Mouse (Mus musculus): Measurements from ENCODE around the gene Vps26a. TPM values are rescaled to one million over a fixed set of nuclear protein-coding genes. Genes with fewer than 3 reads are reported as not detected.

Vps26a gene
- total RNA-seq (2017), result 54.8 and 64.8 TPM in 2 replicates

DNA sequence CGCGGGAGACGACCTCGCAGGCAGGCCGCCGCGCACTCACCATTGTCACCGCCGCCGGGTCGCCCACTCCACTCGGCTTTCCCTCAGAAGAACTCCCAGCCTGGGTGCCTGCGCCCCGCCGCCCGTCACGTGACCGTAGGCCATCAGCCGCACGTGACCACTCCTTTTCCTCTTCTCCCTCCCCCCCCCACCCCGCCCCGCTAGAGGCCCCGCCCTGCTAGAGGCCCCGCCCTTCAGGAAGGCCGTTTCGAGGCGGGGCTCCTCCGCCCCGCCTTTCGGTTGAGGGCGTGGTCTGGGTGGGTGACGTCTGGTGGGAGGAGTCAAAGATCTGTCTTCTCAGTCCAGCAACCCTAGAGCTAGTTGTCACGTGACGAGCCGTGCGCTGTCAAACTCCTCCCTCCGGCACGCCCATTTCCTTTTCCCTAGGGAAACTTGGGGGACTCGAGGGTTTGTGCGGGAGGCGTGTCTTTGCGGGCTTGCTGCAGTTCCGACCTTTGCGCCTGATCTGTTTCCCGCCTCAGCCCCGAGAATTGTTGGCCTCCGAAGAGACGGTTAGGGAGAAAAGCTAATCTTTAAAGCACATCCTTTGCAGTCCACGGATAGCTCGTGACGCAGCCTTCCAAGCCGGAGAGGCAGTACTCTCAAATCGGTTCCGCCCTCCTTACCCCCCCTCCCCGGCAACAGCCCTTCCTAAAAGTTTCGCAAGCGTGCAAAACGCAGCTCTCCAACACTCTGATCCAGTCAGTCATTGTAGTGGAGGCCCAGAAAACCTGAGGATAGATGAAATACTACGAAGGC, at the start of gene Vps26a:
Vps26a (minus strand) TSS at position 188 of the 798 bp plus-strand sequence.
- peak; percentile 69 for ATAC-seq (ENCODE audit: extremely low read depth, insufficient number of reproducible peaks, low FRiP score, poor library complexity, severe bottlenecking)

DNA sequence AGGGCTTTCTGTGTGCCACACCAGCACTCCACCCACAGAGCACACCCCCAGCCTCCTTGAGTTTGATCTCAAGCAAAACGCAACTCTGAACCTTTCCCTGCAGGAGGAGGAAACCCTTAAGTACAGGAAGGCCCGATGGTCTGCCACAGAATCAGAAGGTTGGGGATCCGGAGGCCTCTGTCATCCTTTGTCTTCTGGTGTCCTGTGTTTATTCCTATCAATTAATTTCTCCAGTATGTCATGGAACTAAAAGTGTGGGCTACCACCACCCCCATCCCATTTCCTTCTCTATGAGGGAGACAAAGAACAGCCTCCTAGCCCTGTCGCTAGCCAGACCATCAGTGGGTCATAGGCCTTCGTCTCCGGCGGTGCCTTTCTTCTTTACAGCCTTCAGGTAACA, 47.9 kb upstream of the Vps26a start:
- ATAC-seq (ENCODE audit: extremely low read depth, insufficient number of reproducible peaks, low FRiP score, poor library complexity, severe bottlenecking), result no peak

DNA sequence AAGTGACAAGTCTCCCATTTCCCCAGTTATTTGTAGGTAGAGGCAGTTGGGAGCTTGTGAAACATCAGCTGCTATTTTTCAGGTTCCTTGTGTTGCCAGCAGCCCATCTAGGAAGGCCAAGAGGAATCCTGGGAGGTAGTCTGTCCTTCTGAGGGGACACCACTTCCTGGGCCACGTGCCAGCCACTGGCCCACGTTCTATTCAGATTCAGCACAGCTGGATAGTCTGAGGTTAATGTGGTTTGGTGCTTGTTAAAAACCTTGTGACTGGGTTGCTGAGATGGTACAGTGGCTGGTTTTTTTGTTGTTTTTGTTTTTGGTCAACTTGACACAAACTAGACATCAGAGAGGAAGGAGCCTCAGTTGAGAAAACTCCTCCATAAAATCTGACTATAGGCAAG, 46.2 kb upstream of the Vps26a start:
- ATAC-seq (ENCODE audit: extremely low read depth, insufficient number of reproducible peaks, low FRiP score, poor library complexity, severe bottlenecking), result no peak

DNA sequence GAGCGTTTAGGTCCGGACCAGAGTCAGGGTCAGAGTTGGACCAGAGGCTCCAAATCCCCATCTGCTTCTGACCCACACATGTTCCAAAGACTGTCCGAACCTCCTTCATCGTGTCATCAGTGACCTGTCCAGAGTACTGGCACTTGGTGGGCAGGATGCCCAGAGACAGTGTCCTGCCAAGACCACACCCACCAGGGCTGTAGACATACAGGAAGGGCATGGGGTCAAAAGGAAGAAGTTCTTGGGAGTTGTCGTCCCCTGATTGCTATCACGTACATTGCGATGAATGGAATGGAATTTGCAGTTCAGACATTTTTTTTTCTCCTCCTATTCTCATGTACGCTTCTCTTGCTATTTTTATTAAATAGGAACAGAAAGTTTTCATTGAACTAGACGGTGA, 43.6 kb upstream of the Vps26a start:
- ATAC-seq (ENCODE audit: extremely low read depth, insufficient number of reproducible peaks, low FRiP score, poor library complexity, severe bottlenecking), result no peak

DNA sequence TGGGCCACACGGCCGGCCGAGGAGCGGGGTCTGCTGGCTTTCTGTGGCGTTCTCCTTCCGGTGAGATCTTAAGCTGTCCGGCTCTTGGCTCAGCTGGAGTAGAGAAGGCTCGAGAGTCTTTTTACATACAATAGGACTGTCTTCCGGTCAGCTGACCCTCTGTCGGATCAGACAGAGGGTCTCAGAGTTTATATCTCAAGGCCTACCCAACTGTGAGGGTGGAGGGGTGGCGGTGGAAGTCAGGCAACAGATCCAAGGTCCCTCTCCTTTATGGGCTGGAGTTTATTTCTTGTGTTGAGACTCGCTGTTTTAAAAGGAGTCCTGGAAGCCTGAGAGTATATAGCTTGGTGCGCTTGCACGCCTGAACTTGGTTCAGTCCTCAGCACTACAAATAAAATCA, 40.7 kb upstream of the Vps26a start, which contains the start of gene Srgn:
Srgn (minus strand) TSS at position 101 of the 400 bp plus-strand sequence.
- ATAC-seq (ENCODE audit: extremely low read depth, insufficient number of reproducible peaks, low FRiP score, poor library complexity, severe bottlenecking), result no peak

DNA sequence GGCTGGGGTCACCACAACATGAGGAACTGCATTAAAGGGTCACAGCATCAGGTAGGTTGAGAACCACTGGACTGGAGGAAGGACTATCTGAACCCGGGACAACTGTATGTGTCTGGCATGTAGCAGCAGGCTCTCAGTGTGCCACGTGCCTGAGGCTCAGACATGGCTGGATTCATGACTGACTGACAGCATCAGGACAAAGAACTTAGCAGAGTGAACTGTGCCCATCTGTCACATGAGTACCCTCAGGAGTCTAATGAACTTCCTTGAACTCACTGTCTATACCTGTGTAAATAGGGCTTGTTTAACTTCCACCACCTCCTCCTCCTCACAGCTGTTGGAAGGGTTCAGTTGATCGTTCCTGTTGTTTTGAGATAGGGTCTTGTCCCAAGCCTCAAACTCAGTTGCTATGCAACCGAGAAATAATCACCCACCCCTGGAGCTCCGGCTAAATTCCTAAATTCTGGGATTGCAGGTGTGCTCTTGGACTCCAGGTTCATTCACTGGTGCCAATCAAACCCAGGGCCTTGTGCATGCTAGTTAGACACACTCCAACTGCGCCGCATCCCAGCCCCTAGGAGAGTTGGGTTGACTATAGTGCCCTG, 35.8 kb upstream of the Vps26a start:
- ATAC-seq (ENCODE audit: extremely low read depth, insufficient number of reproducible peaks, low FRiP score, poor library complexity, severe bottlenecking), result no peak

DNA sequence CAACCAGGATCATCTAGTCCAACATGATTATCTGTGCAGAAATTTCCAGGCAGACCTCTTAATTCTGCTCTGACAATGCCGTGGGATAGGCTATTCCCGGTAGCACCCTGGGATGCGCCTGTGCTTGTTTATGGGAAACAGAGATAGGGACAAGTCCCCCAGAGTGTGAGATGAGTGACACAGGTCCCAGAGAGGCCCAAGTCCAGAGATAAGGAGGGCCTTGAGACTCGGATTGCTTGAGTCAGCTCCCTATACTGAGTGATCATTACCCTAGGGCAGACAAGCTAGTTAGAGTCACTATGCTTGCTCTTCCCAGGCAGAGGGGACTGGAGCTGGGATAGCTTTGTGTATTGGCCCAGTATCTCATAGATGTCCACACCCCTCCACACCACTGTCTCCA, 35.2 kb upstream of the Vps26a start:
- ATAC-seq (ENCODE audit: extremely low read depth, insufficient number of reproducible peaks, low FRiP score, poor library complexity, severe bottlenecking), result no peak

DNA sequence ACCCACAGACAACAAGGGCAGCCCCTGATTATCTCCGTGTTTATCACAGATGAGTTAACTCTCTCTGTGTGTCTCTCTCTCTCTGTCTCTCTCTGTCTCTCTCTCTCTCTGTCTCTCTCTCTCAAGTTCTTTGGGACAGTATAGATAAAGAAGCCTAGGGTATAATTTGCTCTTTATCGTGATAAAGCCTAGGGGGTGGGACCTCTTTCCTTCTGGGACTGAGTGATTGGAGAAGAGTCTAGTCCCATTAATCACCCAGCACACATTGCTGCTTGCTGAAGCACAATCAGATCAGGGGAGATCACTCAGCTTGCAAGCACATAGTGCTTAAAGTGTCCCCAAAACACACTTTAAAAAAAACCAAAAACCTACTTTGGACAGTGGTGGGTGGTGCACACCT, 34.3 kb upstream of the Vps26a start:
- ATAC-seq (ENCODE audit: extremely low read depth, insufficient number of reproducible peaks, low FRiP score, poor library complexity, severe bottlenecking), result no peak

DNA sequence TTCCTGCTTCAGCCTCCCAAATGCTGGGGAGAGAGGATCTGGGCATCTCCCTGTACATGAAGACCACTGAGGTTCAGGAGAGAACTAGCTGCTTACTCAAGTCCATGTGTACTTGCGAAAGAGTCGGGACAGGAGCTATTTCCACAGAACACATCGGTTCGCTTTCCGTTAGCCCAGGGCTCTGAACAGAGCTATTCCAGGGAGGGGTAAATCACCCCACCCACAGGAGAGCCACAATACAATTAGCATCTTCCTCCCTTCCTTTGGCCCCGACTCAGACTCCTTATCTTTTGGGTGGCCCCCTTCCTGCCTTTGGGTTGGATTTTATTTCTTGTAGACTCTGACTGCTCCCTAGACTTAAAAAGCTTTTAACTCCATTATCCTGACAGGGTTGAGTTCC, 30.9 kb upstream of the Vps26a start:
- no peak for ATAC-seq (ENCODE audit: extremely low read depth, insufficient number of reproducible peaks, low FRiP score, poor library complexity, severe bottlenecking)

DNA sequence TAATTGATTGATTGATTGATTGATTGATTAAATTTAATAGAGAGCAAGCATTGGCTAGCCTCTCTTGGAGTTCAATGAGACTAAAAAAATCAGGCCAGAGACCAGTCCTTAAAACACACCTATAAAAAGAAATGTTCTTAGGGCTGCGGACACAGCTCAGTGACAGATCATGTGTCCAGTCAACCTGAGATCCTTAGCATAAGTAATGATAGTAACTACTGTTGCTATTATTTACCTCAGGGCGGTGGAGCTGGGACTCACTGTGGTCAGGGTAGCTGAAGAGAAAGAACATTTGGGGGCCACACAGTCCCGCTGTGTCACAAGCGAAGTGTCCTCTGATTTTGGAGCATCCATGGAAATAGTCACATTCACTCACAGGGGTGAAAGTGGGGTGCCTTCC, 26.2 kb upstream of the Vps26a start:
- ATAC-seq (ENCODE audit: extremely low read depth, insufficient number of reproducible peaks, low FRiP score, poor library complexity, severe bottlenecking), result no peak

DNA sequence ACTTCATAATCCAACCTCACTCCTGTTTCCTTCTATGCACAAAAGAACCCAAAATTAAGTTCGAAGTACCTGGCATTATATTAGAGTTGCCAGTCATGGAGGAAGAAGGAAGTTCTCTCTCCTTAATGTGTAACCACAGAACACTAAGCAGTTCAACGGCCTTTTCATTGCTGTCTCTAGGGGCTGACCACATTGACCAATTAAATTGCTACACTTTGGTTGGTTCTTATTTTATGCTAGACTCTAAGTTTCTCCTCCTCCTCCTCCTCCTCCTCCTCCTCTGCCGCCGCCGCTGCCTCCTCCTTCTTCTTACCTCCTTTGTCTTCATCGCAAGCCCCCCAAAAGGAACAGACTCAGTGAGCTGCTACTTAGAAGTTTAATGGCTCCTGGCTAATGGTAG, 24.9 kb upstream of the Vps26a start:
- no peak; the same call in 1 of the 2 replicates for ATAC-seq (ENCODE audit: extremely low read depth, insufficient number of reproducible peaks, low FRiP score, poor library complexity, severe bottlenecking)

DNA sequence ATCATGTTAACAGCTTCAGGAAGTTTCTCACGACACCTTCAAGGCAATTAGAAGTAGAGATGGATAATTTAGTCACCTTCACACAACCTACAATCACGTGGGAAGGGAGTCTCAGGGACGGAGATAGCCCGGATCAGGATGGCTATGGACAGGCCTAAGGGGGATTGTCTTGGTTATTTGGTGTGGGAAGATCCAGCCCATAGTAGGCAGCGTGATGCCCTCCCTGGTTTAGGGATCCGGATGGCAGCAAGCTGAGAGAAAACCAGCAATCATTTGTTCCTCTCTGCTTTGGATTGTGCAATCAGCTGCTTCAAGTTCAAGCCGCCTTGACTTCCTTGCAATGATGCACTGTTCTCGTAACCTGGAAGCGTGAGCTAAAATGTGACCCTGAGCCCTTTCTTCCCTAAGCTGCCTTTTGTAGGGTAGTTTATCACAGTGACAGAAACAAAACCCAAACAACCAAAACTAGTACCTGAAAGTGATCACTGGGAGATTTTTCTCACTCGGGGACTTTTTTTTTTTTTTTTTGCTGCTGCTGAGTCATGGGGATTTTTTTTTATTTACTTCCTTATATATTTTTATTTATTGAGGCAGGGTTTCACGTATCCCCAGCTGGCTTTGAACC, 22.5 kb upstream of the Vps26a start:
- ATAC-seq (ENCODE audit: extremely low read depth, insufficient number of reproducible peaks, low FRiP score, poor library complexity, severe bottlenecking), result peak; percentile 31

DNA sequence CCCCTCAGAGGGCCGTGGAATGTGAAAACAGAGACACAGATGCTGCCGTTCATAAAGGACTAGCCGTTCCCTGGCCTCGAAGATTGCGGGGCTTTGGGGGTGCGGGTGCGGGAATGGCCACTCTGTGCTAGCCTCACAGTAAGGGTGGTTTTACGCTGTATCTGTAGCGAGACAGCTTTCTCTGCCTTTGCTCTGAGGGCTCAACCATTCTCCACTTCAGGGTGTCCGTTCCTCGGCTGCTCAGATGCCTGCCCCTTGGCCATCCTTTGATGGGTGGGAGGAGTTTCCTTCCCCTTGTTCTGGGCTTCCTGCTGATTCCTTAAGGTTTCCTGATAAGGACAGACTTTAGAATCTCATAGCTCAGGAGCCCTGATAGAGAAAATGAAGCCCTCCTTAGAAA, 21.9 kb upstream of the Vps26a start:
- no peak for ATAC-seq (ENCODE audit: extremely low read depth, insufficient number of reproducible peaks, low FRiP score, poor library complexity, severe bottlenecking)

DNA sequence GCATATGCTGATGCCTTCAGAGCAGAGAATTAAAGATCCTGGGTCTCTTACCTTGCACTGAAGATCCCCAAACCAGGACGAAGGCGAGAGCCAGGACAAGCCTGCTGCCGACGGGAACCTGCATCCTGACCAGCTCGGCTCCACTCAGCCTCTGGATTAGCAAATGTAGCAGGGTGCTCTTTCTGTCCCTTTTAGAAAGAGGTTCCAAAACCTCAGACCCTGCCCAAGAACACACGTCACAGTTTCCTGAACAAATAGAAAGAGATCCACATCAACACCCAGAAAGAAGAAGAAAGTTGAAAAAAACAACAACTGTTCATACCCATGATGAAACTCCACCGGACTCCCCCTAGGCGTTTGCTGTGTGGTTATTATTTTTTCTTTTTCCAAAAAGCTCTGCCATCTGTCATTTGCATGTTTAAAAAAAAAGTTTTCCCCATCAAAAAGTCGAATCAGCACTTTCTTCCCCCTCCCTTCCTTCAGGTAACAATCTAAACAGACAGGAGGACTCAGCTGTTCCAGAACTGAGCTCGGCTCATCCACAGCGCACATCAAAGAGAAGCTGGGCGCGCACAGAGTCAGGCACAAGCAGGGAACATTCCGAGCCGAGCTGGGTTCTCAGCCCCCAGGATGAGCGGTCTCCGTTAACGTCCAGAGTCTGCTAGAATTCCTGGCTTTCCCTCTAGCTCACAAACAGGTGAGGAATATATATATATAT, 21.1 kb upstream of the Vps26a start:
- peak; percentile 56 for ATAC-seq (ENCODE audit: extremely low read depth, insufficient number of reproducible peaks, low FRiP score, poor library complexity, severe bottlenecking)

DNA sequence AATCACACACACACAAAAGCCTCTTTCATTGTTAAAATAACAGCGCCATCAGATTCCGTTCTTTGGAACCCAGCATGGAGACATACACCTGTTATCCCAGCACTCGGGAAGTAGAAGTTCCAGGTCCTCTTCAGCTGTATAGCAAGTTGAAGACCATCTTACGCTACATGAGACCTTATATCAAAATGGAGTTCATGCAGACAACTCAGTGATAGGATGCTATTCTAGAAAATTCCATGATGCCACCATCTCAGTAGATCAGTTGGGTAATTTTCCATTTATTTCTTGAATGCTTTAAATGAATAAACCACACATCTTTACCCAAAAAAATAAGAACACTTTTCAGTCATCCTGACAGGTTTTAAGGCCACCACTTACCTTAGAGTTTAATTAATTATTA, 20.5 kb upstream of the Vps26a start:
- ATAC-seq (ENCODE audit: extremely low read depth, insufficient number of reproducible peaks, low FRiP score, poor library complexity, severe bottlenecking), result no peak

DNA sequence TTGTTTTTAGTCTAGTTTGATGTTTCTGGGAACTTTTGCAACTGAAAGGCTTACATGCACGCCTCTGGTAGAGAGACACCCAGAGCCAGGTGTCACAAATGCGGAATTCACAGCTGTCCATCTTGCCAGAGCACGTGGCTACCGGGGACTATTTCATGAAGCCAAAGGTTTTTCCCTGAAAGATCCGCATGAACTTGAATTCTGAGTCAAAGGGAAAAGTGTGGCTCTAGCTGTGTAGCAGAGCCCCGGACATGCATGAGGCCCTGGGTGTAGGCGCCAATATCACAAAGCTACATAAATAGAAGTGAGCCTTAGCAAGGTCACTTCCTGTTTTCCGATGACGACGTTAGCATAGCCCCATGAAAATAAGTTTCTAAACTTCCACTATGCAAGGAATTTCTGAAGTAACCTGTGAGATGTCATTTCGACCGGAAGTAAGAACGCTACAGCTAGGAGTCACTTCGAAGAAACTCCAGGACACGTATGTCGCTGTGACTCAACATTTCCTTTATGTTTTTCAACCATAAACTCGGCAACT, 19.5 kb upstream of the Vps26a start:
- peak; percentile 40 for ATAC-seq (ENCODE audit: extremely low read depth, insufficient number of reproducible peaks, low FRiP score, poor library complexity, severe bottlenecking)

DNA sequence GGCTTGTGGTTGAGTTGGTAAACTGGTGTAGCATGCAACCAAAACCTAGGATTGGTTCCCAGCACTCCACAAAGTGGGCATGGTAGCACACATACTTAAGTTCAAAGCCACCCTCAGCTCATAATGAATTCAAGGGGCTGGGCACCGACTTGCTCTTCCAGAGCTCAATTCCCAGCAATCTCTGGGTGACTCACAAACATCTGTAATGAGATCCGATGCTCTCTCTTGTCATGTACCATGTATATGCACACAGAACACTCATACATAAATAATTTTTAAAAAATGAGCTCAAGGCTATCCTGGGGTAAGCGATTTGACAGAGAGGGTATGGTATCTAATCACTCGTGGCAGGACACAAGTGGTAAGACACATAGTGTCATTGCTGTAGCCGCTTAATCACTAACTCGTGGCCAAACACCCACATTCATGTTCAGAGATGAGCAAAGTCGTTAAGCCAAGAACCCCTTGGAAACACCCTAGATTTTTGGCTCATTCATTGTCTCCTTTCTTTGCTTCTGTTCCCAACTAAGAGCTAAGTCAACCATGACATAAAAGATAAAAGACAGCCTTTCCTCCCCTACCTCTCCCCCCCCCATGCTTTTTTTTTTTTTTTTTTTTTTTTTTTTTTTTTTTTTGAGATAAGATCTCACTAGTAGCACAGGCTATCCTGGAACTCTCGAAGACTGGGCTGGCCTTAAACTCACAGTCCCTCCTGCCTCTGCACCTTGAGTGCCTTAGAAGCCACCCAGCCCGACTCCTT, 18.8 kb upstream of the Vps26a start:
- ATAC-seq (ENCODE audit: extremely low read depth, insufficient number of reproducible peaks, low FRiP score, poor library complexity, severe bottlenecking), result no peak

DNA sequence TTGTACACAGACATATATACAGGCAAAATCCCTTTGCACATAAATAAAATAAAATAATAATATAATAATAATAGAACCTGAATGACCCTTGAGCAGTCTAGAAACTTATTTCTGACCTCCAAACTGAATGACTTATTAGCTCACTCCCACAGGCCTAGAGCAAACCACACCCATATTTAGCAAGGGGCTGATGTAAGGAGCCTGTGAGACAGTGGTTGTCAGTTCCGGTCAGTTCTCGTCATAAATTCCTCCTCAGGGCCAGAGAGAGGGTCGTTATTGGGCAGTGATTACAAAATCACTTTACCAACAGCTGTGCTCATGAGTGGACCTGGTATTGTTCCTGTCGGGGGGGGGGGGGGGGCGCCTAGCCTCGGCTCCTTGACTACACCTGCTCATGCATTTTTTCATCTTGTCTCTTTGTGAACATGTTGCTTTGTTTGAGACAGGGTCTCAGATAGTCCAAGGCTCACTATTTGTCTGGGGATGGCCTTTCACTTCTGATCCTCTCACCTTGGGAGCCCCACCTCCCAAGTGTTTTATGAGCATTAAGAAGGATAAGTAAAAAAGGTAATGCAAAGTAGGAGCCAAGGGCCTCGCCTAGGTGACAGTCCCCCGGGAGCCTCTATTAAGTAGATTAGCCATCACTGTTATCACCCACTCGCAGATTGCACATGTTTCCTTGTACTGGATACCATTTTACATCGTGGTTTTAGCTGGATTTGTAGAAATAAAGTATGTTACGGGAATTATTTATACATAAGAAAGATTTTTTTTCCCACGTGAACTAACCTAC, 17.4 kb upstream of the Vps26a start:
- ATAC-seq (ENCODE audit: extremely low read depth, insufficient number of reproducible peaks, low FRiP score, poor library complexity, severe bottlenecking), result peak; percentile 31

All from neutrophil, adult 5-6 weeks (primary cell).